Mouse (Mus musculus) brown adipose tissue, adult 24 weeks (tissue): ENCODE data around the gene AI413582. TPM values are rescaled to one million over a fixed set of nuclear protein-coding genes. Genes with fewer than 3 reads are reported as not detected.

Experiments used
- H3K27ac ChIP-seq: fragments of 200-500 bp; replicated peaks from 2 replicates; pipeline ENCODE4 v1.5.1; 2012; ENCODE audit warnings: low read depth, mild to moderate bottlenecking, low read length
- H3K4me1 ChIP-seq: fragments of 200-500 bp; 2 replicates; pipeline ENCODE4 v1.6.1; 2012; ENCODE audit warnings: low read length, mixed read lengths; ENCODE audit not compliant: control insufficient read depth, insufficient read depth, insufficient read length
- H3K4me3 ChIP-seq: fragments of 200-500 bp; 2 replicates; pipeline ENCODE4 v1.5.1; 2012; ENCODE audit warnings: low read depth, mild to moderate bottlenecking, low read length, moderate library complexity; ENCODE audit not compliant: insufficient read depth
- polyA plus RNA-seq: library from polyadenylated mRNA; stranded (reverse); fragments of >200 nt; gene quantifications from 2 replicates; pipeline ENCODE4 v1.2.4, GENCODE M21; 2012; ENCODE audit not compliant: missing spikeins, insufficient read depth, insufficient read length

AI413582 gene
- polyA plus RNA-seq, 1 experiment: 11.1 TPM

GRCm38 (mm10) chr17:27554062-27554960, 11.2 kb downstream of the AI413582 start:
- Histone ChIP-seq H3K27ac (no peak overlapping the region), H3K4me3 (no peak overlapping the region), H3K4me1 (peaks cover 2% of the 10 kb centered on the region; the same call in 1 of the 2 replicates)

GRCm38 (mm10) chr17:27552215-27553201, 13.0 kb downstream of the AI413582 start:
- Histone ChIP-seq H3K4me1 (peaks cover 3% of the 10 kb centered on the region), H3K4me3 (no peak overlapping the region), H3K27ac (no peak overlapping the region)

- Histone ChIP-seq H3K4me3 (no peak overlapping the region), H3K4me1 (peaks cover 9% of the 10 kb centered on the region), H3K27ac (no peak overlapping the region)
Observed at GRCm38 (mm10) chr17:27551393-27551940, 14.1 kb downstream of the AI413582 start.

GRCm38 (mm10) chr17:27549234-27549633, 16.3 kb downstream of the AI413582 start:
- peaks cover 11% of the 10 kb centered on the region for H3K4me1 ChIP-seq
- no peak overlapping the region for H3K4me3 ChIP-seq
- no peak overlapping the region for H3K27ac ChIP-seq

- H3K4me1 ChIP-seq: peaks cover 11% of the 10 kb centered on the region; the same call in 1 of the 2 replicates
- H3K4me3 ChIP-seq: no peak overlapping the region
- no peak overlapping the region for H3K27ac ChIP-seq
Observed at GRCm38 (mm10) chr17:27547253-27547868, 18.2 kb downstream of the AI413582 start.

- Histone ChIP-seq H3K27ac (no peak overlapping the region), H3K4me1 (peaks cover 11% of the 10 kb centered on the region; the same call in 1 of the 2 replicates), H3K4me3 (no peak overlapping the region)
Observed at GRCm38 (mm10) chr17:27546574-27547085, 18.9 kb downstream of the AI413582 start.

- H3K4me3 ChIP-seq: no peak overlapping the region
- H3K4me1 ChIP-seq: peaks cover 11% of the 10 kb centered on the region; the same call in 1 of the 2 replicates
- H3K27ac ChIP-seq: no peak overlapping the region
Observed at GRCm38 (mm10) chr17:27545991-27546390, 19.6 kb downstream of the AI413582 start.

- no peak overlapping the region for H3K4me3 ChIP-seq
- peaks cover 11% of the 10 kb centered on the region; the same call in 1 of the 2 replicates for H3K4me1 ChIP-seq
- H3K27ac ChIP-seq: no peak overlapping the region
Observed at GRCm38 (mm10) chr17:27544551-27544950, 21.0 kb downstream of the AI413582 start.

- H3K4me3 ChIP-seq: no peak overlapping the region
- H3K27ac ChIP-seq: no peak overlapping the region
- peaks cover 5% of the 10 kb centered on the region; the same call in 1 of the 2 replicates for H3K4me1 ChIP-seq
Observed at GRCm38 (mm10) chr17:27541984-27542383, 23.6 kb downstream of the AI413582 start.

GRCm38 (mm10) chr17:27541261-27541660, 24.3 kb downstream of the AI413582 start:
- H3K4me1 ChIP-seq: 0 out of 2 replicates have a peak, but pooled peaks cover 1% of the 10 kb centered on the region
- H3K27ac ChIP-seq: no peak overlapping the region
- no peak overlapping the region for H3K4me3 ChIP-seq

GRCm38 (mm10) chr17:27534718-27535117, 30.8 kb downstream of the AI413582 start:
- H3K4me1 ChIP-seq: no peaks in the 10 kb centered on the region
- no peak overlapping the region for H3K27ac ChIP-seq
- no peak overlapping the region for H3K4me3 ChIP-seq

GRCm38 (mm10) chr17:27533354-27533753, 32.2 kb downstream of the AI413582 start:
- Histone ChIP-seq H3K4me1 (peaks cover 3% of the 10 kb centered on the region), H3K27ac (no peak overlapping the region), H3K4me3 (no peak overlapping the region)

GRCm38 (mm10) chr17:27532095-27532494, 33.5 kb downstream of the AI413582 start:
- H3K27ac ChIP-seq: no peak overlapping the region
- peaks cover 3% of the 10 kb centered on the region for H3K4me1 ChIP-seq
- H3K4me3 ChIP-seq: no peak overlapping the region

GRCm38 (mm10) chr17:27528767-27529166, 36.8 kb downstream of the AI413582 start:
- peaks cover 3% of the 10 kb centered on the region for H3K4me1 ChIP-seq
- H3K27ac ChIP-seq: peak overlapping the region; percentile 35; the same call in 1 of the 2 replicates
- no peak overlapping the region for H3K4me3 ChIP-seq
